Mouse (Mus musculus) MEL (cell line): Measurements from ENCODE around the gene Psmd2. TPM values are rescaled to one million over a fixed set of nuclear protein-coding genes. Genes with fewer than 3 reads are reported as not detected.

Experiments
- DNase-seq: peaks from one replicate; pipeline ENCODE4 v3.0.0; 2011; ENCODE audit warnings: low read depth, low spot score
- H3K27ac ChIP-seq: 2 replicates; pipeline ENCODE4 v1.5.1; 2012; ENCODE audit warnings: low read depth, mild to moderate bottlenecking, control low read depth, low read length, moderate library complexity; ENCODE audit not compliant: control insufficient read depth
- H3K27me3 ChIP-seq, 2 experiments: fragments of 150-350 bp in 1 of 2; sonication (generic) in 1 of 2; 2 replicates each; pipeline ENCODE4 v1.6.1; 2012; ENCODE audit warnings: low read length in 2 of 2, mild to moderate bottlenecking in 2 of 2, improper control_type of control experiment in 1 of 2, moderate library complexity in 1 of 2; ENCODE audit not compliant: insufficient read depth in 2 of 2, control insufficient read depth in 1 of 2
- H3K36me3 ChIP-seq, 2 experiments: 2 replicates each; pipeline ENCODE4 v1.6.1; 2012 to 2014; ENCODE audit warnings: low read length in 2 of 2, improper control_type of control experiment in 1 of 2, inconsistent platforms in 1 of 2, mild to moderate bottlenecking in 1 of 2; ENCODE audit not compliant: insufficient read depth in 2 of 2, control insufficient read depth in 1 of 2
- H3K4me1 ChIP-seq, 2 experiments: fragments of 150-350 bp in 1 of 2; sonication (generic) in 1 of 2; 2 replicates each; pipeline ENCODE4 v1.6.1; 2012; ENCODE audit warnings: low read length in 2 of 2, improper control_type of control experiment in 1 of 2, mild to moderate bottlenecking in 1 of 2; ENCODE audit not compliant: insufficient read depth in 2 of 2, control insufficient read depth in 1 of 2
- H3K4me3 ChIP-seq, 2 experiments: fragments of 150-350 bp in 1 of 2; sonication (generic) in 1 of 2; 2 replicates each; pipeline ENCODE4 v1.5.1; 2012; ENCODE audit warnings: low read depth in 2 of 2, low read length in 2 of 2, mild to moderate bottlenecking in 2 of 2, moderate library complexity in 2 of 2, control low read depth in 1 of 2, improper control_type of control experiment in 1 of 2; ENCODE audit not compliant: control insufficient read depth in 1 of 2, insufficient read depth in 1 of 2
- H3K79me2 ChIP-seq: 2 replicates; pipeline ENCODE4 v1.6.1; 2012; ENCODE audit warnings: mild to moderate bottlenecking, low read length, moderate library complexity; ENCODE audit not compliant: control insufficient read depth, poor library complexity, insufficient read depth
- H3K9ac ChIP-seq: 2 replicates; pipeline ENCODE4 v1.6.1; 2012; ENCODE audit warnings: low read depth, mild to moderate bottlenecking, control low read depth, low read length, moderate library complexity; ENCODE audit not compliant: control insufficient read depth, poor library complexity, severe bottlenecking
- H3K9me3 ChIP-seq: fragments of 150-350 bp; sonication (generic); replicated peaks from 2 replicates; pipeline ENCODE4 v1.6.1; 2012; ENCODE audit warnings: mild to moderate bottlenecking, low read length, improper control_type of control experiment, moderate library complexity; ENCODE audit not compliant: insufficient read depth
- CHD2 ChIP-seq: IDR thresholded peaks from 2 replicates; pipeline ENCODE4 v1.6.1; 2011; ENCODE audit warnings: low read length, improper control_type of control experiment
- CTCF ChIP-seq, 3 experiments: IDR thresholded peaks in 2 of 3; conservative IDR thresholded peaks in 1 of 3; 2 replicates each; pipeline ENCODE4 v1.5.1; 2011 to 2012; ENCODE audit warnings: low read length in 3 of 3, low read depth in 2 of 3, mild to moderate bottlenecking in 2 of 3, improper control_type of control experiment in 1 of 3, inconsistent platforms in 1 of 3, mixed read lengths in 1 of 3, moderate library complexity in 1 of 3; ENCODE audit not compliant: control insufficient read depth in 1 of 3, insufficient read depth in 1 of 3, poor library complexity in 1 of 3, severe bottlenecking in 1 of 3
- GATA1 ChIP-seq: IDR thresholded peaks from 2 replicates; pipeline ENCODE4 v1.6.1; 2011; ENCODE audit warnings: low read depth, low read length, improper control_type of control experiment
- MAFK ChIP-seq: IDR thresholded peaks from 2 replicates; pipeline ENCODE4 v1.6.1; 2011; ENCODE audit warnings: low read depth, mild to moderate bottlenecking, low read length, improper control_type of control experiment, borderline replicate concordance
- MEF2A ChIP-seq: IDR thresholded peaks from 2 replicates; pipeline ENCODE4 v1.6.1; 2014; ENCODE audit warnings: low read depth, mild to moderate bottlenecking, inconsistent platforms, low read length, improper control_type of control experiment; ENCODE audit not compliant: poor library complexity, insufficient replicate concordance, severe bottlenecking; ENCODE audit errors: extremely low read depth
- MXI1 ChIP-seq: IDR thresholded peaks from 2 replicates; pipeline ENCODE4 v1.6.1; 2011; ENCODE audit warnings: mild to moderate bottlenecking, low read depth, low read length, improper control_type of control experiment
- POLR2A ChIP-seq, 2 experiments: IDR thresholded peaks; 2 replicates each; pipeline ENCODE4 v1.6.1; 2011 to 2012; ENCODE audit warnings: low read length in 2 of 2, mild to moderate bottlenecking in 2 of 2, control low read depth in 1 of 2, improper control_type of control experiment in 1 of 2, low read depth in 1 of 2, moderate library complexity in 1 of 2; ENCODE audit not compliant: control insufficient read depth in 1 of 2, insufficient read depth in 1 of 2, poor library complexity in 1 of 2
- POLR2AphosphoS2 ChIP-seq: IDR thresholded peaks from 2 replicates; pipeline ENCODE4 v1.6.1; 2011; ENCODE audit warnings: low read length, improper control_type of control experiment
- SIN3A ChIP-seq: IDR thresholded peaks from 2 replicates; pipeline ENCODE4 v1.6.1; 2012; ENCODE audit warnings: low read length, improper control_type of control experiment, inconsistent platforms
- SMC3 ChIP-seq: IDR thresholded peaks from 2 replicates; pipeline ENCODE4 v1.6.1; 2011; ENCODE audit warnings: low read depth, low read length, improper control_type of control experiment
- TAL1 ChIP-seq: IDR thresholded peaks from 2 replicates; pipeline ENCODE4 v1.6.1; 2012; ENCODE audit warnings: mild to moderate bottlenecking, inconsistent platforms, low read length, moderate library complexity, mixed read lengths
- ZC3H11A ChIP-seq: IDR thresholded peaks from 2 replicates; pipeline ENCODE4 v1.6.1; 2012; ENCODE audit warnings: low read depth, mild to moderate bottlenecking, inconsistent platforms, low read length, improper control_type of control experiment
- ZNF384 ChIP-seq: IDR thresholded peaks from 2 replicates; pipeline ENCODE4 v1.6.1; 2012; ENCODE audit warnings: low read depth, mild to moderate bottlenecking, inconsistent platforms, low read length, improper control_type of control experiment
- polyA plus RNA-seq, 2 experiments: library from polyadenylated mRNA; stranded (reverse) in 1 of 2; unstranded in 1 of 2; fragments of >175 nt in 1 of 2; fragments of >200 nt in 1 of 2; gene quantifications; 2 replicates each; pipeline versions ENCODE4 v1.2.1 to v1.2.4; 2012; ENCODE audit warnings: low replicate concordance in 2 of 2, low read depth in 1 of 2; ENCODE audit not compliant: insufficient read length in 2 of 2, insufficient read depth in 1 of 2, missing spikeins in 1 of 2
- total RNA-seq: library from RNA; depleted of rRNA; stranded (reverse); fragments of 300-350 nt; gene quantifications from 2 replicates; pipeline ENCODE4 v1.2.3, GENCODE M21; 2012

Gene Psmd2
- total and polyA plus RNA-seq, 3 experiments = 81.9 to 432 (median 262) TPM

DNA sequence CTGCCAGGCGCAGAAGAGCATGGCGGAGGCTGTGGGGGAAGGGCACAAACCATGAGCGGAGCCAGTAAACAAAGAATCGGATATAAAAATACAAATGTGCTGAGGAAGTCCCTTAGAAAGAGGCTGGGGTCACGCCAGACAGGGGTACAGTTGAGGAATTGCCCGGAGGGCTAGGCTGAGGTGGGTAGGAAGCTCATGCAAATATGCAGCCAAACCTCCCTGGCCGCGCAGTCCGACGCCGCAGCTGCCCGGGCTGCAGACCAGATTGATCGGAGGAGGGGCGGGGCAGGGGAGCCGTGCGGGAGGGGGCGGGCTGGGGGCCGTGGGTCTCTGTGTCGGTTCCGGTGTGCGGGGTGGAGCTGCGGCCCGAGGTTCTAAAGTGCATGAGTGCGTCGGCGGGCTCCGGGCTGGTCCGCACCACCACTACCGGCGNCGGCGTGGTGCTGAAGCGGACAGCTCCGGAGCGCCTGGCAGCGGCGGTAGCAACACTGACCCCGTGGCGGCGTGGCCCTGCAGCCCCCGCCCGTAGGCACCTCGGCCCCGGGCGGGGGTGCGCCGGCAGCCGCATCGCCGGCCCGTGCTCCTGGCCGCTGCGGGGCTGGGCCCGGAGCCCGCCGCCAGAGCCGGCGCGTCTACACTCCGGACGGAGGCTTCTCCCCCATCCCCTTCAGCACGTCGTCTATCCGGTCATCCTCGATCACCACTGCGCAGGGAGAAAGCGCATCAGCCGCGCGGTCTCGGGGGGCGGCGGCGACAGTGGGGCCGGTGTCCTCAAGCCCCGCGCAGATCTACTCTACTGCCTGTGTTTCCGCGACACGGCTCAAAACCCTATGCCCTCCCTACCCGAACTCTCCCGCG lies 31.7 kb upstream of the Psmd2 start:
- DNase-seq = peak; percentile 32
- Histone ChIP-seq H3K36me3 (peaks cover 0 to 11% of the 10 kb centered on the region in 2 experiments; a peak in 2 of 4 replicates), H3K79me2 (peaks cover 4% of the 10 kb centered on the region; the same call in 1 of the 2 replicates), H3K9ac (no peak overlapping the region)
- TF ChIP-seq MEF2A = no peak
- TF ChIP-seq TAL1 = no peak
- TF ChIP-seq SIN3A = peak; percentile 57; the same call in 1 of the 2 replicates
- no peak for TF ChIP-seq ZC3H11A
- TF ChIP-seq GATA1 = no peak
- TF ChIP-seq MXI1 = peak; percentile 81
- TF ChIP-seq, all 39 proteins: peak for 2
- Histone ChIP-seq H3K27ac (no peak overlapping the region), H3K9me3 (no peaks in the 10 kb centered on the region), H3K4me3 (no peak overlapping the region), H3K27me3 (no peaks in the 10 kb centered on the region; a peak in 1 of 4 replicates), H3K4me1 (peaks cover 0 to 8% of the 10 kb centered on the region in 2 experiments; a peak in 2 of 4 replicates)

GRCm38 (mm10) chr16:20620399-20620735 lies 31.1 kb upstream of the Psmd2 start:
- peak; percentile 40 for DNase-seq
- Histone ChIP-seq H3K4me3 (no peak overlapping the region), H3K27me3 (no peaks in the 10 kb centered on the region; a peak in 1 of 4 replicates), H3K9me3 (no peaks in the 10 kb centered on the region), H3K4me1 (peaks cover 0 to 8% of the 10 kb centered on the region in 2 experiments; a peak in 2 of 4 replicates), H3K27ac (no peak overlapping the region), H3K9ac (no peak overlapping the region), H3K36me3 (peaks cover 0 to 11% of the 10 kb centered on the region in 2 experiments; a peak in 2 of 4 replicates), H3K79me2 (peaks cover 4% of the 10 kb centered on the region; the same call in 1 of the 2 replicates)
- TF ChIP-seq CHD2 (no peak), POLR2AphosphoS2 (0 out of 2 replicates have a peak, but pooled peaks have one; percentile 27), SMC3 (no peak)

GRCm38 (mm10) chr16:20620751-20621190 lies 30.7 kb upstream of the Psmd2 start:
- H3K4me3 ChIP-seq = peak overlapping the region; percentile 61 to 68
- peak; percentile 42 for DNase-seq
- TF ChIP-seq CHD2 (no peak), CTCF (IDR thresholded peaks at IDR 0.05 in 2 of 3, conservative IDR thresholded peaks at IDR 0.05 in 1 of 3; ENCODE audit: control insufficient read depth in 1 of 3, insufficient read depth in 1 of 3, low read depth in 2 of 3, low read length in 3 of 3, poor library complexity in 1 of 3, severe bottlenecking in 1 of 3) (no peak), ZNF384 (no peak), SMC3 (no peak), MAFK (no peak), POLR2A (IDR thresholded peaks at IDR 0.05; ENCODE audit: control insufficient read depth in 1 of 2, insufficient read depth in 1 of 2, low read depth in 1 of 2, low read length in 2 of 2, poor library complexity in 1 of 2) (no peak; a peak in 1 of 4 replicates)
- no peaks in the 10 kb centered on the region for H3K9me3 ChIP-seq
- H3K36me3 ChIP-seq = peaks cover 0 to 12% of the 10 kb centered on the region in 2 experiments; a peak in 2 of 4 replicates
- no peaks in the 10 kb centered on the region; a peak in 1 of 4 replicates for H3K27me3 ChIP-seq
- H3K27ac ChIP-seq = peak overlapping the region; percentile 46; the same call in 1 of the 2 replicates
- peaks cover 0 to 8% of the 10 kb centered on the region in 2 experiments; a peak in 2 of 4 replicates for H3K4me1 ChIP-seq
- H3K9ac ChIP-seq = peak overlapping the region; percentile 67
- H3K79me2 ChIP-seq = peaks cover 4% of the 10 kb centered on the region; the same call in 1 of the 2 replicates
